Mouse (Mus musculus): ENCODE data around the gene Rbl2. TPM values are rescaled to one million over a fixed set of nuclear protein-coding genes. Genes with fewer than 3 reads are reported as not detected.

Rbl2 gene
- polyA plus RNA-seq (2012; rRNA removed): 18.6 and 24.2 TPM in 2 replicates

DNA sequence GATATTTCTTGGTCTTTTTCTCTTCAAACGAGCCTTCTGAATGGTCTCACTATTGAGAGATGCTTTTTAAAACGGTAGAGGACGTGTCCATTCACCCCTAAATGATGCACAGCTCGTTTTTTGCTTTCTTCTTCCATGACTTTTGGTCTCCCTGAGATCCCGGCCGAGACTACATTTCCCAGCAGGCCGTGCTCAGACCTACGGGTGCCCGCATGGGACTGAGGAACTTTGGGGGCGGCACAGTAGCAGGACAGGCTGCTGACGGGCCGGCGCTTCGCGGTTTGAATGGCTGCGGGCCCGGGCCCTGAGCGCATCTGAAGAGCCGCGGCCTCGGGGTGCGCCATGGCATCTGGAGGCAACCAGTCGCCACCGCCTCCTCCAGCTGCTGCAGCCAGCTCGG lies at the start of gene Rbl2:
Gene Rbl2, plus strand, starts transcription at position 224 of the 400 bp plus-strand sequence.
- H3K4me1 ChIP-seq (ENCODE audit: control insufficient read depth, insufficient read depth, low read length): peaks cover 7% of the 10 kb centered on the region
- peak within 1 kb of the TSS; percentile 94 for H3K4me3 ChIP-seq (replicated peaks; ENCODE audit: extremely low read depth, low read depth, low read length)
- DNase-seq: peak; percentile 98
- WGBS: under 1% methylated on average over 25 of the region's 25 CpGs
- peak; percentile 32; the same call in 1 of the 2 replicates for TF ChIP-seq POLR2A (IDR thresholded peaks at IDR 0.05; ENCODE audit: borderline replicate concordance, extremely low read depth, low read depth, low read length)
- no peak for TF ChIP-seq CTCF (IDR thresholded peaks at IDR 0.05; ENCODE audit: insufficient read depth, low read length)

GRCm38 (mm10) chr8:91034417-91034816 lies 35.4 kb upstream of the Rbl2 start:
- no peak for DNase-seq
- 91% methylated on average over 6 of the region's 6 CpGs for WGBS
- Histone ChIP-seq H3K4me3 (replicated peaks; ENCODE audit: extremely low read depth, low read depth, low read length) (no peak overlapping the region), H3K4me1 (ENCODE audit: control insufficient read depth, insufficient read depth, low read length) (no peaks in the 10 kb centered on the region)
- no peak for TF ChIP-seq POLR2A (IDR thresholded peaks at IDR 0.05; ENCODE audit: borderline replicate concordance, extremely low read depth, low read depth, low read length)
- no peak for TF ChIP-seq CTCF (IDR thresholded peaks at IDR 0.05; ENCODE audit: insufficient read depth, low read length)

DNA sequence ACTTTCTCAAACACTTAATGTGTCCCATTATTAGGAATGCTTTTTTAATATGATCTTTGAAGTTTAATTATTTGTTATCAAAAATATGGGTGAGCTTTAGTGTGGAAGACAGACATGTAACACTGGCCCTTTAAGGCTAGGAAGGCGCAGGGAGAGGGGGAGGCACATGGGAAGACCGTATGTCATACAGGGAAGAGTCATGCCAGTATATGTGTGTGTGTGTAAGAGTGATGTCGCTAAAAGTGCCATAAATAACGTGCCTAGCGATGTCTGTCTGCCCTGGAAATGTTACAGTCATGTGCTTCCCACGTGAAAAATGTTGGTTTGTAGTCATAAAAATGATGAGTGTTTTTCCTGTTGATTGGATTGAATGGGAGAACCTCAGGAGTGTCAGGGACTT lies 33.0 kb upstream of the Rbl2 start:
- TF ChIP-seq POLR2A (IDR thresholded peaks at IDR 0.05; ENCODE audit: borderline replicate concordance, extremely low read depth, low read depth, low read length): no peak
- TF ChIP-seq CTCF (IDR thresholded peaks at IDR 0.05; ENCODE audit: insufficient read depth, low read length): no peak
- no peak for DNase-seq
- 55% methylated on average over 6 of the region's 6 CpGs for WGBS
- Histone ChIP-seq H3K4me3 (replicated peaks; ENCODE audit: extremely low read depth, low read depth, low read length) (no peak overlapping the region), H3K4me1 (ENCODE audit: control insufficient read depth, insufficient read depth, low read length) (no peaks in the 10 kb centered on the region)

GRCm38 (mm10) chr8:91038637-91039036 lies 31.2 kb upstream of the Rbl2 start:
- H3K4me1 ChIP-seq (ENCODE audit: control insufficient read depth, insufficient read depth, low read length): no peaks in the 10 kb centered on the region
- DNase-seq: no peak
- no peak overlapping the region for H3K4me3 ChIP-seq (replicated peaks; ENCODE audit: extremely low read depth, low read depth, low read length)
- 68% methylated on average over 1 of the region's 1 CpGs for whole genome bisulfite sequencing
- TF ChIP-seq POLR2A (IDR thresholded peaks at IDR 0.05; ENCODE audit: borderline replicate concordance, extremely low read depth, low read depth, low read length) (no peak), CTCF (IDR thresholded peaks at IDR 0.05; ENCODE audit: insufficient read depth, low read length) (no peak)

- TF ChIP-seq CTCF (IDR thresholded peaks at IDR 0.05; ENCODE audit: insufficient read depth, low read length) (no peak), POLR2A (IDR thresholded peaks at IDR 0.05; ENCODE audit: borderline replicate concordance, extremely low read depth, low read depth, low read length) (no peak)
- no peak for DNase-seq
Observed at GRCm38 (mm10) chr8:91046370-91046769, 23.5 kb upstream of the Rbl2 start.

DNA sequence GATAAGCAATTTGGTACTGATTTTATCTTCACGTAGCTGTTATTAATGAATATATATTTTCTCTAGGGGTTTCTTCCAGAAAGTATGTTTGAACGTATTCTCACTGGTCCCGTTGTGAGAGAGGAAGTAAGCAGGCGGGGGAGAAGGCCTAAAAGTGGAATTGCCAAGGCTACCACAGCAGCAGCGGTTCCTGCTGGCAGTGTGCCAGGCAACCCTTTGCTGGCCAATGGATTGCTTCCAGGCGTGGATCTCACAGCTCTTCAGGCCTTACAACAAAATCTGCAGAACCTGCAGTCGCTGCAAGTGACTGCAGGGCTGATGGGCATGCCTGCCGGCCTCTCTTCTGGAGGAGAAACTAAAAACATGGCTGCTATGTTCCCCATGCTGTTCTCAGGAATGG lies 18.8 kb upstream of the Rbl2 start:
- H3K4me1 ChIP-seq (ENCODE audit: control insufficient read depth, insufficient read depth, low read length): no peaks in the 10 kb centered on the region
- peak; percentile 41 for DNase-seq
- TF ChIP-seq CTCF (IDR thresholded peaks at IDR 0.05; ENCODE audit: insufficient read depth, low read length) (no peak), POLR2A (IDR thresholded peaks at IDR 0.05; ENCODE audit: borderline replicate concordance, extremely low read depth, low read depth, low read length) (no peak)
- 15% methylated on average over 8 of the region's 8 CpGs for WGBS
- no peak overlapping the region for H3K4me3 ChIP-seq (replicated peaks; ENCODE audit: extremely low read depth, low read depth, low read length)

More at GRCm38 (mm10) chr8:91046370-91046769, 23.5 kb upstream of the Rbl2 start:
- 60% methylated on average over 4 of the region's 4 CpGs for WGBS
- Histone ChIP-seq H3K4me1 (ENCODE audit: control insufficient read depth, insufficient read depth, low read length) (no peaks in the 10 kb centered on the region), H3K4me3 (replicated peaks; ENCODE audit: extremely low read depth, low read depth, low read length) (no peak overlapping the region)

- TF ChIP-seq POLR2A (IDR thresholded peaks at IDR 0.05; ENCODE audit: borderline replicate concordance, extremely low read depth, low read depth, low read length) (no peak), CTCF (IDR thresholded peaks at IDR 0.05; ENCODE audit: insufficient read depth, low read length) (no peak)
- WGBS: 81% methylated on average over 4 of the region's 4 CpGs
- H3K4me1 ChIP-seq (ENCODE audit: control insufficient read depth, insufficient read depth, low read length): peaks cover 3% of the 10 kb centered on the region; the same call in 1 of the 2 replicates
- DNase-seq: no peak
- no peak overlapping the region for H3K4me3 ChIP-seq (replicated peaks; ENCODE audit: extremely low read depth, low read depth, low read length)
Observed at GRCm38 (mm10) chr8:91054418-91054817, 15.4 kb upstream of the Rbl2 start.

- TF ChIP-seq POLR2A (IDR thresholded peaks at IDR 0.05; ENCODE audit: borderline replicate concordance, extremely low read depth, low read depth, low read length) (no peak), CTCF (IDR thresholded peaks at IDR 0.05; ENCODE audit: insufficient read depth, low read length) (no peak)
- WGBS: 33% methylated on average over 3 of the region's 3 CpGs
- DNase-seq: no peak
- Histone ChIP-seq H3K4me3 (replicated peaks; ENCODE audit: extremely low read depth, low read depth, low read length) (no peak overlapping the region), H3K4me1 (ENCODE audit: control insufficient read depth, insufficient read depth, low read length) (peaks cover 4% of the 10 kb centered on the region; the same call in 1 of the 2 replicates)
Observed at GRCm38 (mm10) chr8:91056848-91057247, 13.0 kb upstream of the Rbl2 start.

DNA sequence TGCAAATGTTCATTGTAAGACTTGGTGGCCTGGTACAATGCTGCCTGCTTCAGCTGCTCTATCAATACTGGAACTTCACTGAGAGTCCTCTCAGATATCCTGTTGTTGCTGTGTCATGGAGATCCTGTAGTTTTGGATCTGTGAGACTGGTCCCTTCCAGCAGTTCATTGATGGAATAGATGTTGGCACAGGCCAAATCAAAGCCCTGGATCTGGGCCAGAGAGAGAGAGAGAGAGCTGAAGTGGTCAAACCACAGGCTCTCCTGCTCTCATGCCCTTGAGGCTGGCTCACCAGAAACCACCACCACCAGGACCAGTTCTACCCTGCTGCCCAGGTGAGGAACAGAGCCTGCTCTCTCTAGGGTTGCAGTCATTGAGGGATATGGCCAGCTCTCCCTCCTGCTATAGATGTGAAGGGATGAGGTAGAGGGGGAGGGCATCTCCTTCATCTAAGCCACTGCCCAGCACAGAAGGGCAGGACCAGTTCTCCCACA lies 10.7 kb upstream of the Rbl2 start:
- TF ChIP-seq CTCF (IDR thresholded peaks at IDR 0.05; ENCODE audit: insufficient read depth, low read length): no peak
- TF ChIP-seq POLR2A (IDR thresholded peaks at IDR 0.05; ENCODE audit: borderline replicate concordance, extremely low read depth, low read depth, low read length): no peak
- H3K4me1 ChIP-seq (ENCODE audit: control insufficient read depth, insufficient read depth, low read length): peaks cover 4% of the 10 kb centered on the region; the same call in 1 of the 2 replicates
- DNase-seq: no peak
- H3K4me3 ChIP-seq (replicated peaks; ENCODE audit: extremely low read depth, low read depth, low read length): no peak overlapping the region

DNA sequence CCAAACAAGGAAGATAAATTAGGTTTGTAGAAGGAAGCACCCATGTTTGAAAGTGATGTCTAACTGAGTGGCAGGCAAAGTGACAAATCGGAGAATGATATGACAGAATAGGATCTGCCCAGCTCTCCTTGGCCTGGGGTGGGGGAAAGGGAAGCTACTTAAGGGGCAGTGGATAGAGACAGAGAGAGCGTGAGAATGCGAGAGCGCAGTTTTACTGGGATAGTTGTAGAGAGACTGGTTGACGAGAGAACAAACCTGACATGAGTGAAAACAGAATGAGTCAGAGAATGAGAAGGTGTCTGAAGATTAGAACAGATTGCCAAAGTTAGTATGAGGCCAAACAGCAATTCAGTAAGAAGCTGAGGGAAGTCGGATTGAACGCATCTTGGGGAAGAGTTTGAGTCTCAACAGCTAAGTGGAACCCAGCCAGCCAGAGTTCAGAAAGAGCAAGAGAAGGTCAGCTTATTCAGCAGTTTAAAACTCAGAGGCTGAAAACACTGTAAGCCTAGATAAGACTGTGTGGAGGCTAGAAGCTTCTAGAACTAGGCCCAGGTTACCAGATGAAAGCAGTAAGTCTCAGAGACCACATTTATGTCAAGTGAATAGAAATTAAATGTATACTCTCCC lies 9.9 kb upstream of the Rbl2 start:
- TF ChIP-seq POLR2A (IDR thresholded peaks at IDR 0.05; ENCODE audit: borderline replicate concordance, extremely low read depth, low read depth, low read length) (no peak), CTCF (IDR thresholded peaks at IDR 0.05; ENCODE audit: insufficient read depth, low read length) (no peak)
- Histone ChIP-seq H3K4me3 (replicated peaks; ENCODE audit: extremely low read depth, low read depth, low read length) (no peak overlapping the region), H3K4me1 (ENCODE audit: control insufficient read depth, insufficient read depth, low read length) (peaks cover 4% of the 10 kb centered on the region; the same call in 1 of the 2 replicates)
- DNase-seq: no peak
- 73% methylated on average over 7 of the region's 7 CpGs for WGBS

Measured in lung, adult 2 months (tissue).